Mouse (Mus musculus) thymus, postnatal 10 days (tissue): ENCODE data around the gene Dhrs7c.
A peak's percentile ranks its signal among the peaks of the same experiment; 100 is the strongest.

Source experiments
- DNase-seq, 2 experiments: peaks; one replicate each; pipeline ENCODE4 v3.0.0; 2021; ENCODE audit warnings: low spot score in 2 of 2

The Dhrs7c gene

DNA sequence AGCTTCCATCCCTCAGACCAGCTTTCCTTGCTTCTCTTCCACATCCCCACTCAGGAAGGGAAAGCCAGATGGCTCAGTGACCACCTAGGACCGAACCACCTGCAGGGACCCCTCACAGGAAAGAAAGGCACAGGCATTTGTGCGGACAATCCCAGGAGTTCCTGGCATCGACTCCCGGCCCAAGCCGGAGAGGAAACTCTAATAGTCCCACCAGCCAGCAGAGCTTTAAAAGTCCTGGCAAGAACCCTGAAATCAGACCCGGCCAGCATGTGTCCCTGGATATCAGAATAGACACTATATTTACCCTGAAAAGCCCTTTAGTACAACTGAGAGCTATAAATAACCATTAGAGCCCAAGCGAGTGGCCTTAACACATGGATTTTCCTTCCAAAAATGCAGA lies at the start of gene Dhrs7c:
TSS of gene Dhrs7c (plus strand) at position 257 of the 400 bp plus-strand sequence.
- DNase-seq, result no peak

GRCm38 (mm10) chr11:67756287-67756686 lies 41.7 kb upstream of the Dhrs7c start:
- DNase-seq, result no peak

GRCm38 (mm10) chr11:67757373-67758167 lies 40.4 kb upstream of the Dhrs7c start:
- DNase-seq, result no peak

DNA sequence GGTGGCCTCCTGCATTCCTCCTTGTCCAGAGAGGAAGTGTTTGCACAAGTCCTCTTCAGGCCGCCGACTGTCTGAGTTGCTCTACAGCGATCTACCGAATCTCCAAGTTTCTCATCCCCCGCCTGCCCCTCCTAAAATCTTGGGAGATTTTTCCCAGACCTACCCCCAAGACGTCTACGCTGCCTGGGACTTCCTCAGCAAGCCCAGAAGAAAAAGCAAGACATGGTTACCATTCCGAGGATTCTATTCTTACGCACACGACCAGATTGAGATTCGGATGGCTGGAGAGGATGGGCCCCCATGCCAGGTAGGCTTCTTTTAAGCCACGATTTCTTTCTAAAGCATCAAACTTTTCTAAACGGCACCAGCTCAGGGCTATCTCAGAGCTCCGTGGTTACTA lies 26.9 kb upstream of the Dhrs7c start, which contains the start of gene Glp2r:
TSS of gene Glp2r (minus strand) at position 101 of the 400 bp plus-strand sequence.
- no peak for DNase-seq

DNA sequence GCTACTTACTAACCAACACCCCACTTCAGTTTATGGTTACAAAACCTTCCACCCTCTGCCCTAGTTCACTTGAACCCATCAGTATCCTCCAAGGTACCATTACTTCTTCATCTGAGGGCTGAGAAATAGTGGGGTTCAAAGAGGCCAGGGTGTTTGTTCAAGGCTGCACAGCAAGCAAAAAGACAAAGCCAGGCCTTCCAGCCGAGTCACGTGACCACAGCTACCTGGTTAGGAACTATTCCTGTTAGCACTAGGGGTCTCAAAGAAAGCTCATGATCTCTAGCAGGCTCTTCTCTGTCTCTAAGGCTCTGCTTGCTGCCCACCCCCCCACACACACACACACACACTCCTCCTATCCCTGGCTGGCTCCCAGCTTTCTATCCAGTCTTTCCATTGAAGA lies 26.3 kb upstream of the Dhrs7c start:
- no peak for DNase-seq

DNA sequence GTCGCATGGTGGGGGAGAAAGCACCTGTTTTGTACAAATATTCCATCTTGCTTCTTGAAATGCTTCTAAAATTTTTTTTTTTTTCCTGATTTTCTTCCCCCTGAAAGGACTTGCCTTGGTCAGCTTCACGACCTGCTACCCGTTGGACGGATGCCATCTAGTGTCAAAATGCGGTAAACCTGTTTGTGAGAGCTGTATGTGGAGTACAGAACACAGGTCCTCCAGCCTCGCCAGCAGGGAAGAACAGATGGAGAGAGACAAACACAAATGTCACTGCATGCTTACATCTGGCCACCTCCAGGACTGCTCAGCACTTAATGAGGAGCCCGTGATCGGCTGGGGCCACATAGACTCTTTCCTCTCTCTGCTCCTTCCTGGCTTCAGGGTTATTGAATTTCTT lies 25.4 kb upstream of the Dhrs7c start:
- DNase-seq, result peak in 1 of 2 experiments; percentile 3

DNA sequence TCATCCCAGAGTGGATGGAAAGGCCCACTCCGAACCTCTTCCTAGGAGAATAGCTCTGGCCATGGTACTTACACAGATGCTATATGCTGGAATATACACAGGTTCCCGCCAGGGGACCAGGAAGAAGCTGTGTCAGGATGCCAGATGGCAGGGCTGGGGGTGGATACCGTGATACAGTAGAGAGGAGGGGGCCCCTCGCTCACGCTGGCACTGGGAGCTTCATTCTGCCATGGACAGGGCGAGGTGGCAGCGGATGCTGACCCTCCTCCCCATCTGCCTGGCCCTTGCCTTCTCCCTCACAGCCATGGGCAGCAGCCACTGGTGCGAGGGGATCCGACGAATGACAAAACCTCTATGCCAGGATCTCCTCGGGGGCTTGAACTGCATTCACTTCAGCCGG lies 23.6 kb upstream of the Dhrs7c start, which contains the start of gene Gsg1l2:
TSS of gene Gsg1l2 (plus strand) at position 230 of the 400 bp plus-strand sequence.
- no peak for DNase-seq

DNA sequence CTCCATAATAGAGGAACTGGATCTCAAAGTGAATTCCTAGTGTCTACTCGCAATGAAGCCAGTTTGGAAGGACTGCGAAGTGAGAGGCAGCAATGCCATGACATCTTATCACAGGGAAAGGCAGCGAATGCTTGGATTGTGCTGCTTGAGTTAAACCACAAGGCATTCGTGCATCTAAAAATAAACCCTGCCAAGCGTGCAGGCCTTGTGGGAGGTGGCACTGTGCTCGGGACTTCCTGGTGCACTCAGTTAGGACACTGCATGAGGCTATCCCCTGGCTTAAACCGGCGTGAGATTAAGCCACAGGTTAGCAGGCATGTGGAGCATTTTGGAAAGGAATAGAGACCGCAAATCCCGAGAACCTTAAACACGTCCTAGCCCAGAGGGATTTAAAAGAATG lies 7.8 kb upstream of the Dhrs7c start:
- no peak for DNase-seq

DNA sequence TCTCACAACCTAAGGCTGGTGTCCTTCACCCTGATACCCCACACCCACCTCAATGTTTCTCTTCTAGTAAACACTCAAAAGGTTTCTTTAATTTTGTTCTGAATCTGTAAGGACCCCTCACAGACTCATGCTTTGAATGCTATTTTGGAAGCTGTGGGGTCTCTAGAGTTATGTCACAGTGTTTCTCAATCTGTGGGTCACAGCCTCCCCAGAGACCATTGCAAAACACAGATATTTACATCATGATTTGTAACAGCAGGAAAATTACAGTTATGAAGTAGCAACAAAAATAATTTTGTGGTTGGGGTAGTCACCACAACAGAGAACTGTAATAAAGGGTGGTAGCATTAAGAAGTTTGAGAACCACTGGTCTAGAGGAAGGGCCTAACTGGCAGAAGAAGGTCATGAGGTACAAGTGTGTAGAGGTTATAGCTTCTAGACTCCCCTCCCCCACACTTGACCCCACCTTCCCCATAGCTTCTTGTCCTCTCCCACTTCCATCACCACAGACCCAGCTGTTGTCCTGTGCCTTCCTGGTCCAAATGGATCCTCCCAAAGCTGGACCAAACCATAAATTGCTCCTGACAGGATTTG lies 2.2 kb downstream of the Dhrs7c start:
- no peak for DNase-seq

DNA sequence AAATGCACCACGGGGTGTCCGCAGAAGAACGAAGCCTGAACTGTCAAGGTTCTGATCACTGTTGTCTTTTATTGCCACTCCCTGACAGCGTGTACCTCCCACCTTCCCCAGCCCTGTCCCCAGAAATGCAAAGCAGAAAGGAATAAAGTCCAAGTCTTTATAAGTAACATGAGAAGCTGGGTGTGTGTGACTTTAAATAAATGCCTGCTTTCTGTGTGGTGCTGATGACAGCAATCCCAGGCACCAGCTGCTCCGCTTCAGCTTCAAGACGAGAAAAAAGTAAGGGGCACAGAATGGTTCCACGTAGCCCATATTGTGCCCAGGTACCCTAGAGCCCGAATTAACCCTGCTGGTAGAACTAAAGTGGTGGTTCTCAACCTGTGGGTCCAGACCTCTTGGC lies 3.2 kb downstream of the Dhrs7c start:
- no peak for DNase-seq

DNA sequence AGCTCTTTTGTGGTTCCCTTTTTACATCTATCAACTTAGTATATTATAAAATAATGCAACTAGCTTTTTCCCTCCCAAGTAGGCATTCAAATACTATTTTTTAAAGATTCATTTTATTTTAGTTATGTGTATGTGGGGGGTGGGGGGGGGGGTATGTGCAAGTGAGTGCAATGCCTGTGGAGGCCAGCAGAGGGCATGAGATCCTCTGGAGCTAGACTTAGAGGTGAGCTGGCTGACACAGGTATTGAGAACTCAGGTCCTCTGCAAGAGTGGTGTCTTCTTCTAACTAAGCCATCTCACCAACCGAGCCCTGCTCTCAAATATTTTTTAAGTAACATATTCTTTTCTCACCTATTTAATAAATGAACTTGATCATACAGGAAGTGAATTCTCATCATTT lies 7.6 kb downstream of the Dhrs7c start:
- peak in 1 of 2 experiments; percentile 6 for DNase-seq

GRCm38 (mm10) chr11:67806832-67807597 lies 9.0 kb downstream of the Dhrs7c start:
- DNase-seq, result no peak

DNA sequence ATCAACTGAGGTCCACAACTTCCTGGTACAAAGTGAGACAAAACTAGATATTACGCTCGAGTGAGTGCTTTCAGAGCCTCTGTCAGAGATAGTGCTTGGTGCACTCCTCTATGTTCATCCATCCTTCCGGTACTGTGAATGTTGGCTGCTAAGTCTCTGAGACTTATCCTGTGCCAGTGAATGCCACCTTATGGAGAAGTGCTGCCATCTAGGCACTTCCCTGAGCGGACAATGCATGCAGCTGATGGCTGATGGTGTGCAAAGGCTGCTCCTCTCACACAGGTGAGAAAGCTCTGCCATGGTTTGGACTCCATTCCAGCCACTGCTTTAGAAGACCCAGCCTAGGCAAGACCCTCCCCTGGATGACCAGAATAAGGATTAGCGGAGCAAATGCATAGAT lies 10.1 kb downstream of the Dhrs7c start:
- no peak for DNase-seq

- DNase-seq, result no peak
These were observed 13.5 kb downstream of the Dhrs7c start for GRCm38 (mm10) chr11:67811535-67811934.

- DNase-seq, result no peak
These were observed 21.6 kb downstream of the Dhrs7c start for GRCm38 (mm10) chr11:67819604-67820003.

GRCm38 (mm10) chr11:67820221-67820620 lies 22.2 kb downstream of the Dhrs7c start:
- DNase-seq, result peak in 1 of 2 experiments; percentile 9

DNA sequence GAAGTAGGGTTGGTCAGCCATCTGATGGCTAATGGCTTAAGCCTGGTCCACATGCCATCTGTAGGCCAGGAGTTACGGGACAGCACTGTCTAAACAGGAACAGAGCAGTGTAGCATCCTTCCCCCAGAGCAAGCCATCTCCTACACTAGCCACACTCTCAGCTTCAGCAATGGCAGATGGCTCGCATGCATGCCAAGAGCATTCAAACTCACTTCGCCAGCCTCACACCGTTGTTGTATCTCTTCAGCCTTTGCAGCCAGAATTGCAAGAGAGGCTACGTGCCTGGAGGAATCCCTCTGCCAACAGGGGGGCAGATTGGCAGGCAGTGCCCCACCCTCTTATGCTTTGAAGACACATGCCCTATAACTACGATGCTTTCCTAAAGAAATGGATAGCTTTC lies 23.6 kb downstream of the Dhrs7c start:
- DNase-seq, result no peak

DNA sequence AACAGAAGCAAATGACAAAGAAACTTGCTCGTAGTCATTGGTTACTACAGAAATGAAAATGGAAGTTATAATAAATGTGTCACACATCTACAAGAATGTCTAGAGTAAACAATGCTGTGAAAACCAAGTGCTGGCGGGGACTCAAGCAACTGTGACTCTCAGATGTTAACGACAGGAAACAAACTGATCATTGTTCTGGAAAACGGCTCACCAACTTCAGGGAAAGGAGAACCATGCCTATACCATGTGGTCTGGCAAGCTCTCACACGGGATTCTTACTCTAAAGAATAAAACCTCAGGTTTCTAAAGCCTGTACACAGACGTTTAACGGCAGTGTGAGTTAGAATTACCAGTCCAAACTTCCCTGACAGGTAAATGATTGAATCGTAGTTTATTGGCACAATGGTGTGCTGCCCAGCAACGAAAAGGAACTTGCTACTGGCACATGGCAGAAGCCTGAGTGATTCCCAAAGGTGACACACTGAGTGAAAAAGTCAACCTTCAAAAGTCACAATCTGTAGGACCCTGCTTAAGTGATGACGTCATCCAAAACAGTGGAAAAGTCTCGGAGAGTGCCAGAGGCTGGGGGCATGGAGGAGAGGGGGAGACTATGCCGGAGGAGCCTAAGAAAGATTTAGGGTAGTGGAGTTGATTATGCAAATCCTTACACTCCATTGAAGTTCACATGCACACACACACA lies 30.5 kb downstream of the Dhrs7c start:
- no peak for DNase-seq

DNA sequence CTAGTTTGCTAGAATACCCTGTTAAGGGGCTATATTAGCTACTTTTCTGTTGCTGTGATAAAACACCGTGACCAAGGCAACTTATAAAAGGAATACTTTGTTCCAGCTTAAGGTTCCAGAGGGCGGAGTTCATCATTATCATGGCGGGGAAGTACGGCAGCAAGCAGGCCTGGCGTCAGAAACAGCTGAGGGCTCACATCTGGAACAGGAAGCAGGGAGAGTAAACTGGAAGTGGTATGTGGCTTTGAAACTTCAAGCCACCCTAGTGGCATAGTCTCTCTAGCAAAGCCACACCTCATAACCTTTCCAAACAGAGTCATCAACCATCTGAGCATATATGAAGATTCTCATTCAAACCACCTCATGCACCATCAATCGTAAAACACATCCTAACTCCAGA lies 31.5 kb downstream of the Dhrs7c start:
- no peak for DNase-seq

GRCm38 (mm10) chr11:67831820-67832219 lies 33.8 kb downstream of the Dhrs7c start:
- no peak for DNase-seq

- no peak for DNase-seq
These were observed 37.6 kb downstream of the Dhrs7c start for GRCm38 (mm10) chr11:67835408-67836078.
